Mouse (Mus musculus) testis, adult 2 months (tissue): ENCODE data around the gene Pdcl2. TPM values are rescaled to one million over a fixed set of nuclear protein-coding genes. Genes with fewer than 3 reads are reported as not detected.
A peak's percentile ranks its signal among the peaks of the same experiment; 100 is the strongest.

ENCODE experiments used
- H3K27ac ChIP-seq: fragments of 200-500 bp; 2 replicates; pipeline ENCODE4 v1.5.1; 2012; ENCODE audit warnings: low read depth, low read length; ENCODE audit not compliant: control insufficient read depth, insufficient read depth
- H3K27me3 ChIP-seq: fragments of 200-500 bp; 2 replicates; pipeline ENCODE4 v1.6.1; 2012; ENCODE audit warnings: mild to moderate bottlenecking, low read length, moderate library complexity; ENCODE audit not compliant: control insufficient read depth, insufficient read depth
- H3K36me3 ChIP-seq: fragments of 200-500 bp; 2 replicates; pipeline ENCODE4 v1.6.1; 2012; ENCODE audit warnings: mild to moderate bottlenecking, low read length; ENCODE audit not compliant: control insufficient read depth, insufficient read depth
- H3K4me1 ChIP-seq: fragments of 200-500 bp; 2 replicates; pipeline ENCODE4 v1.6.1; 2012; ENCODE audit warnings: low read length; ENCODE audit not compliant: control insufficient read depth, insufficient read depth
- H3K4me3 ChIP-seq: fragments of 200-500 bp; 2 replicates; pipeline ENCODE4 v1.5.1; 2012; ENCODE audit warnings: low read depth, mild to moderate bottlenecking, low read length, moderate library complexity, mixed read lengths; ENCODE audit not compliant: control insufficient read depth
- CTCF ChIP-seq: fragments of 200-500 bp; IDR thresholded peaks from 2 replicates; pipeline ENCODE4 v1.5.1; 2012; ENCODE audit warnings: low read depth, mild to moderate bottlenecking, inconsistent platforms, low read length, moderate library complexity; ENCODE audit not compliant: control insufficient read depth, insufficient read depth, insufficient replicate concordance
- POLR2A ChIP-seq: fragments of 200-500 bp; IDR thresholded peaks from 2 replicates; pipeline ENCODE4 v1.6.1; 2012; ENCODE audit warnings: low read depth, mild to moderate bottlenecking, inconsistent platforms, low read length, moderate library complexity; ENCODE audit not compliant: control insufficient read depth
- polyA plus RNA-seq: library from polyadenylated mRNA; depleted of rRNA; stranded (reverse); fragments of >200 nt; gene quantifications from 2 replicates; pipeline ENCODE4 v1.2.3, GENCODE M21; 2012

The Pdcl2 gene
- polyA plus RNA-seq, 1 experiment: 115 TPM

- H3K4me1 ChIP-seq: no peaks in the 10 kb centered on the region
- no peaks in the 10 kb centered on the region for H3K27me3 ChIP-seq
- no peak overlapping the region for H3K27ac ChIP-seq
- H3K36me3 ChIP-seq: no peaks in the 10 kb centered on the region
- no peak for TF ChIP-seq POLR2A
- peak; percentile 20; the same call in 1 of the 2 replicates for TF ChIP-seq CTCF
- no peak overlapping the region for H3K4me3 ChIP-seq
These were observed 21.1 kb upstream of the Pdcl2 start for GRCm38 (mm10) chr5:76351953-76352611.

GRCm38 (mm10) chr5:76351537-76351936 is 20.6 kb upstream of the Pdcl2 start:
- Histone ChIP-seq H3K4me1 (no peaks in the 10 kb centered on the region), H3K27me3 (no peaks in the 10 kb centered on the region), H3K36me3 (no peaks in the 10 kb centered on the region), H3K4me3 (no peak overlapping the region), H3K27ac (no peak overlapping the region)
- TF ChIP-seq CTCF (no peak), POLR2A (no peak)

GRCm38 (mm10) chr5:76346137-76346536 is 15.2 kb upstream of the Pdcl2 start:
- TF ChIP-seq POLR2A (no peak), CTCF (no peak)
- no peak overlapping the region for H3K27ac ChIP-seq

GRCm38 (mm10) chr5:76340931-76341330 is 10.0 kb upstream of the Pdcl2 start:
- Histone ChIP-seq H3K4me3 (no peak overlapping the region), H3K4me1 (no peaks in the 10 kb centered on the region), H3K27me3 (no peaks in the 10 kb centered on the region), H3K27ac (no peak overlapping the region), H3K36me3 (no peaks in the 10 kb centered on the region)
- TF ChIP-seq POLR2A: no peak
- no peak for TF ChIP-seq CTCF

More at GRCm38 (mm10) chr5:76346137-76346536, 15.2 kb upstream of the Pdcl2 start:
- Histone ChIP-seq H3K4me3 (no peak overlapping the region), H3K36me3 (no peaks in the 10 kb centered on the region), H3K27me3 (no peaks in the 10 kb centered on the region), H3K4me1 (no peaks in the 10 kb centered on the region)

- TF ChIP-seq POLR2A (no peak), CTCF (no peak)
- H3K4me3 ChIP-seq: no peak overlapping the region
- H3K27me3 ChIP-seq: no peaks in the 10 kb centered on the region
- no peaks in the 10 kb centered on the region for H3K4me1 ChIP-seq
- no peak overlapping the region for H3K27ac ChIP-seq
- no peaks in the 10 kb centered on the region for H3K36me3 ChIP-seq
These were observed 6.1 kb upstream of the Pdcl2 start for GRCm38 (mm10) chr5:76337100-76337499.

- H3K4me3 ChIP-seq: no peak overlapping the region
- no peaks in the 10 kb centered on the region for H3K36me3 ChIP-seq
- no peaks in the 10 kb centered on the region for H3K27me3 ChIP-seq
- no peak overlapping the region for H3K27ac ChIP-seq
- peaks cover 6% of the 10 kb centered on the region for H3K4me1 ChIP-seq
- no peak for TF ChIP-seq POLR2A
- TF ChIP-seq CTCF: no peak
These were observed 2.9 kb upstream of the Pdcl2 start for GRCm38 (mm10) chr5:76333833-76334232.

- Histone ChIP-seq H3K4me1 (peaks cover 6% of the 10 kb centered on the region), H3K27me3 (no peaks in the 10 kb centered on the region), H3K36me3 (peaks cover 3% of the 10 kb centered on the region; the same call in 1 of the 2 replicates), H3K27ac (no peak overlapping the region), H3K4me3 (no peak overlapping the region)
- TF ChIP-seq CTCF (no peak), POLR2A (no peak)
These were observed 3.7 kb downstream of the Pdcl2 start for GRCm38 (mm10) chr5:76327296-76327695.

GRCm38 (mm10) chr5:76325113-76325512 is 5.8 kb downstream of the Pdcl2 start:
- Histone ChIP-seq H3K36me3 (peaks cover 3% of the 10 kb centered on the region; the same call in 1 of the 2 replicates), H3K4me1 (peaks cover 3% of the 10 kb centered on the region), H3K27ac (no peak overlapping the region), H3K4me3 (no peak overlapping the region), H3K27me3 (no peaks in the 10 kb centered on the region)
- no peak for TF ChIP-seq CTCF
- no peak for TF ChIP-seq POLR2A
